Mouse (Mus musculus) heart, postnatal 4 days (tissue): Measurements from ENCODE around the gene Pnma5. TPM values are rescaled to one million over a fixed set of nuclear protein-coding genes. Genes with fewer than 3 reads are reported as not detected.
"Not testable (repeated sequence)": the region's sequence is repeated elsewhere in the genome, so short reads cannot be mapped to it uniquely, and the experiment has no call there.

Experiments used
- DNase-seq: peaks from one replicate; pipeline ENCODE4 v3.0.0; 2021
- total RNA-seq, 2 experiments: library from RNA; stranded (reverse); gene quantifications; 2 replicates each; pipeline ENCODE4 v1.2.3; 2021

The Pnma5 gene
- total RNA-seq: under 1 TPM; 0.14 to 0.19 TPM

DNA sequence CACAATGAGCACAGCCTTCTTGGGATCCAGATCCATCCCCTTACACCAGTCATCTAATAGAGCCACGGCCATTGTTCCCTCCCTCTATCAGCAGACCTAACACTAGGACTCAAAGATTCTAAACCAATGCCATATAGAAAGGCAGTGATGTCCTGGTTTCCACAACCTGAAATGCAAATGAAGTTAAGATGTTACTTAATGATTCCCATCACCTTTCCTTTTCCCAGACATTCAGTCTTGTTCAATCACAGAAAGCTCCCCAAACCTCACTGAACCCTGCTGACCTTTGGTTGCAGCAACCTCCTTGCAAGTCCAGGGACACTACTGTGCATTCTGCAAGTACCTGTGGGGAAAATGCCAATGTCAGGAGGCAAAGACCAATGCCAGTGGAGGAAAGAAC, at the start of gene Pnma5:
Gene Pnma5 (minus strand): TSS at position 101 of the 400 bp plus-strand sequence.
- DNase-seq: no peak

DNA sequence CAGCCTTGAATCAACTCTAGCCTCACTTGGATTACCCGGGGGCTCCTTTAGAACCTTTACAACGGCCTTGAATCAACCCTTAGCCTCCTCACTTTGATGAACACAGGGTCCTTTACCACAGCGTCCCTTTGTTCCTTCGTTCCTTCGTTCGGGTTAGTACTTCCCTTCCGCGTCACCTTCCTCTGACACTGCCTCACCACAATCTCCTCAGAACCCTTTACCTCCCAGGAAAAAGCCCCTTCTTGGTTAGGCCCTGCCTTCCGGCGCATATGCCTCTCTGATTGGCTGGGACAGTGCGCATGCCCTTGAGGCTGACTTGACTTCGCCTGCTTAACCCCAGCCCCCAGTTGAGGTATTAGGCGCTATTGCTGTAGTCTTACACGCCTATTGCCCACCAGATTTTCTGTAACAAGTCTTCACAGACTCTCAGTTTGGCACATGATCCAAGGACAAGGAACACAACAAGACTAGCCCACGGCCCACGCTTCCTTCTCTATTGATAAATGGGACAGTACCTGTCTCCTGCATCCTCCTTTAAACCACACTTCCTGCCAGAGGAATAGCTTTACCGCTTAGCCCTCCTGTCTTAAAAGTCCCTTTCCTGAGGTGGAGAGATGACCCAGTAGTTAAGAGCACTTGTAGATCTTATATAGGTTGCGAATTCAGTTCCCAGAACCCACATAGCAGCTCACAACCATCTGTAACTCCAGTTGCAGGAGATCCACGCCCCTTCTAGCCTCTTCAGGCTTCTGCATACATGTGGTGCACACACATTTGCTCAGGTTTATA, 45.6 kb upstream of the Pnma5 start, which contains the start of gene Xlr4a:
Gene Xlr4a (minus strand): TSS at position 212 of the 789 bp plus-strand sequence.
- not testable (repeated sequence) for DNase-seq

DNA sequence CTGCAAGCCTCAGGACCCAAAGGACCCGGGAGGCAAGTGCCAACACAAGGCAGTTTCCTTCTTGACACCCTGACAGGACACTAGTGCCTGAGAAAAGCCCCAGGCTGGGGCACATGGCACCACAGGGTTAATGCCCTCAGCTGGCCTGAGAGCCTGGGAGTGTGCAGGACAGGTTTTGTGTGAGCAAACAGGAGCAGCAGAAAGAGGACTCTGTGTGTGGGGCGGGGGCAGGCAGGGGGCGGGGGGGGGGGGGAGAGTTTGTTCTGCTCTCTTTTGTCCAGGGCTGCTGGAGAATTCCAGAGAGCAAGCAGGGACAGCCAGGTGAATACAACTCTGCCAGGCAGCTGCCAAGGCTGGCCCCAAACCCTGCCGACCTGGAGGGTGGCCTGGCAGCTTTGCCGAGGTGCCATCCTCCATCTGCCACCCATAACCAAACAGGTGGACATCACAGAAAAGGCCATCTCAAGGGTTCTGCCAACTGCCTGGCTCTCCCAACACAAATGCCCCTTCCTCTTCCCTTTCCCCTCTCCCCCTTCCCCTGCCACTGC, 29.9 kb upstream of the Pnma5 start:
- not testable (repeated sequence) for DNase-seq

DNA sequence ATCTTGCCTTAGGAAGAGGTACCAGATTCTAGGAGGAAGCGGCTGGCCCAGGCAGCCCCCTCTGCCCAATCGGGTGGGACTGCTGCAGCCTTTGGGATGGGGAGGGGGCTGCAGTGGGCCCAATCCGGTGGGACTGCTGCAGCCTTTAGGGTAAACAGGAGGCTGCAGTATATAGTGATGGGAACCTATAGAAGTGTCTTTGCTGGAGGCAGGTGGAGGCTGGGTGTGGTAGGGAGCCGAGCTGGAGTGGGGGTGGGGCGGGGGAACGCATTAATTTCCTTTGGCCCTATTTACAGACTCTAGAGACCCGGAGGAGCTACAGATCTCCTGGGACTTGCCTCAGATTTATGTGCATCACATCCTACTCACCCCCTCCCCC, 27.5 kb upstream of the Pnma5 start, which contains the start of gene Pnma3:
Gene Pnma3 (plus strand): TSS at position 373 of the 379 bp plus-strand sequence.
- no peak for DNase-seq

DNA sequence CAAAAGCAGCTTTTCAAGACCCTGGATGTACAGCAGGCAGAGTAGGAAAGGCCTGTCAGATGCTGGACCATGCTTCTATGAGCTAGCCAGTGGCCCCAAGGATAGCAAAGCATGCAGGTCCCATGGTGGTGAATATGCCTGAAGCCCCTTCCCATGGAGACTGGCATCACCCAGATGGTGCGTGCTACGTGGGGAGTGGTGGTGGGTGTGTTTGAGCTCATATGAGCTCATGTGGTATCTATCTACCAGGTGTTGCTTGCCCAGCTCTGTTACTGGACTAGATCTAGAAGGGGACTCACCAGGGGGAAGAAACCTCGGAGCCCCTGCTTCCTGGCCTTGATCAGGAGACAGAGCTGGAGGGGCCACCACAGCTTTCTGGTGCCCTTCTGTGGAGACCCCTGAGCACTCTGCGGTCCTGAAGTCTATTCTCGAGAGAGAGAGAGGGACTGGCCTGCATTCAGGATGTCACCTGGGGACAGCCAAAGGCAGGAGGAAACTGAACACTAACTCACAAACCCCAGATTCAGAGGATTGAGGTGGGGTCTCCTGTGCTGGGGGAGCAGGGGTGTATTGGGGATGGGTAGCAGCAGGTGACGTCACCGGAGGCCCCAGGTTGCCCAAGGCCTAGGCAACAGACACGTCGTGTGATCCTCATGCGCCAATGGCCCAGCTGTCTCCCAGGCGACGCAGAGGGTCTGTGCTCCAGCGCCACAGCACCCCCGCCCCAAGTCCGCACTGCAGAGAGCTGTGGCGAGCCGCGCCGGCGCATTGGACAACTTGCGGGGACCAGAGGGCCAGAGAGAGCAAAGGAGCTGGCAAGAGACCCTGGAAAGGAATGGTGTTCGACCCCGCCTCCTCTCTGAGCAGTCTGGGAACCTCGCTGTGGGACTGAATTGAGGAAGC, 26.9 kb upstream of the Pnma5 start:
- DNase-seq: no peak

DNA sequence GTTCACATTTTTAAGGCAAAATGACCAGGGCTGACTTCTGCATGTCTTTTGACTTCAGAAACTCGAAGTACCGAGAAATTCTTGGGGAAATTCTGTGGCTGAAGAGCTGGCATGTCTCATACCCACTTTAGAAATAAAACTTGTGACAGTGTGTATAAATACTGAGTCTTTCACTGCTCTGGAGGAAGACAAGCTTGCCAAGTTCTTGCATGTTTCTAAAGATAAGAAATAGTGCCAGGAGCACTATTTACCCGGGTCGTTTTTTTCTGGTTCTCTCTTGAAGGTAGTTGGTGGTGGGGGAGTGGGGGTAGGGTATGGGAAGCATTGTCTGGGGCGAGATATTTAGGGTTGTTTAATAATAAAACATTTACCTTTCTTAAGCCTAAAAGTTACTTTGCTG, 25.4 kb upstream of the Pnma5 start:
- no peak for DNase-seq

DNA sequence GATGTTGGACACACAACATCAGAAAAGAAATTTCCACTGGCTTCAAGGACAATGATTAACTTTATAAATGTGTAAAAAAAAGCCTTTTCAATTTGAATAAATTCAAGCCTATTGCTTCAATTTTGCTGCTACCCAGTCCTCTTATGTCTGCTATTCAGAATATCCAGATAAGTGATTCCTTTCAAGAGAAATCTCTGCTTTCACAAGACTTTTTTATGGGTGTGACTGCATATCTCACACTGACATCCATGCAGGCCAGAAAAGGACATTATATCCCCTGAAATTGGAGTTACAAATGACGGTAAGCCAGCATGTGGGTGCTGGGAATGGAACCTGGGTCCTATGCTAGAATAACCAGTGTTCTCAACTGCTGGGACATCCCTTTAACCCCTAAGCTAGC, 24.6 kb upstream of the Pnma5 start:
- no peak for DNase-seq

DNA sequence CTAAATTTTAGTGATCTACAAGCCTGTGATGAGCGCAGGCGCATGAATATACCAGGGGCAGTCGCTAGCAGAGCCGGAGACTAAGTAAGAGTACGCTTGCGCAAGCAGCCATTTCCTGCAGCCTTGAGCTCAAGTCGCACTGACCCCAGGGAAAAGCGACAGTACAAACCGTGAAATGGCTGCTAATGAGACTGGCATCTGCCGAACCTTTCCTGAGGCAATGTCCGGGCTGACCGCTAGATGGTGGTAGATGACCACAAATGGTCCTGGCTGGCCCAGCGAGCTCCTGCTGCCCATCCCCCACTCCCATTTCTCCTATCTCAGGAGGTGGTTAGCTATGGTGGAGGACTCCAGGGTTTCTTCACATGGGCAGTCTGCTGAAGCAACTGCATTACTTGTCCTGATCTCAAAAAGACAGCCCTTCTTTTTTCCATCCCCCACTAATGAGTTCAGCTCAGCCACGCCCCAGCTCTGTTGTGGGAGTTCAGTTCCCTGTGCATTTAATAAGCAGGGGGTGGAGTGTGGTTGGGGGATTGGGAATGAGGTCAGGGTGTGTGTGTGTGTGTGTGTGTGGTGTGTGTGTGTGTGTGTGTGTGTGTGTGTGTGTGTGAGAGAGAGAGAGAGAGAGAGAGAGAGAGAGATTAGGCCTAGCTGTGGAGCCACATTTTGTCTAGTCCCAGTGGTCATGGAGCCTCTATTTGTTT, 17.1 kb upstream of the Pnma5 start:
- peak; percentile 97 for DNase-seq

DNA sequence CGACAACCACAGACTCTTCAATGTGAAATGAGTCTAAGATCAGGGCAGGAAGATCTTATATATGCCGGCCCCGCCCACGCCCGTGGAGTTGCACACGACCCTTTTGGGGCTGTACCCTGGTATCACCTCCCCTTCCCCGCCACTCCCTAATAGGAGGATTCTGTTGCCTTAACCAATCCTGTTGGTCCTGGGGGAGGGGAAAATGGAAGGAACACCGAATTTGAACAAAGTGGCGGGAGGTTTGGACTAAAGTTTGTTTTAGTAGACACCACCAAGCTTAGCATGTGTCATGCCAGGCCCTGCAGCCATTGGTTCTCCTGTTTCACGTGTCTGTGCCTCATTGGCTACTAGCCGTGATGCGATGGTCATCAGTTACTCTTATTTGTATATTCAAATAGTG, 2.8 kb upstream of the Pnma5 start:
- no peak for DNase-seq

DNA sequence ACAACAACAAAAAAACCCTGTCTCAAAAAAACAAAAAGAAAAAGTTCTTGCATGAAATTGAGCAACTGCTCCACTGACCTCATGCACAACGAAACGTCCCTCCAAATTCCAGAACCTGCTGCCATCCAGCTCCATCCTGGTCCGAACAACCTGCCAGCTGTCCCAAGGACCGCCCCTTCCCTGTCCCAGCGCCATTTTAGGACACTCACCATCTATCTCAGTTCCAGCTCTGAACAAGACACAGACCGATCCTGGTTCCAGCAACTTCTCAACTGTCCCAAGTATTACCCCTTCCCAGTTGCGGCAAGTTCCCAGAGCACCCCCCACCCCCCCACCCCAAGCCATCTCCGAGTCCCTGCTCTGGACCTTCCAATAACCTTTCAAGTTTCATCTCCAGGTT, 1.9 kb upstream of the Pnma5 start:
- DNase-seq: no peak

DNA sequence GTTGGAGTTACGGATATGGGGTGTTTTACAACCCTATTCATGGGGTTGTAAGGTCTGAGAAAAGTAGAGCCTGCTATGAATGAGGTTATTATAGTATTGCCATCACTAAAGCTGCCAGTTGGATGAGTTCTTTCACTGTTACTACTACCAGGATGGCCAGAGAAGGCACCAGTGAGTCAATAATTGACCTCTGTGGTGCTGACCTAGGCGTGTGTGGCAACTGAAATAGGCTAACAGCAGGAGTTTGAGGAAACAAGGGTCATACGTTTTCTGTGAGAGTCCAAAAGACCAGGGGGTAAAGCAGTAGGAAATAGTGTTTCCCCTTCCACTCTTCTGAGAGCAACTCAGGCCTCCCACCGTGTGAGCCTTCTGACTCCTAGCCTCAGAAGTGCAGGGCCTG, 24.1 kb downstream of the Pnma5 start:
- no peak for DNase-seq

DNA sequence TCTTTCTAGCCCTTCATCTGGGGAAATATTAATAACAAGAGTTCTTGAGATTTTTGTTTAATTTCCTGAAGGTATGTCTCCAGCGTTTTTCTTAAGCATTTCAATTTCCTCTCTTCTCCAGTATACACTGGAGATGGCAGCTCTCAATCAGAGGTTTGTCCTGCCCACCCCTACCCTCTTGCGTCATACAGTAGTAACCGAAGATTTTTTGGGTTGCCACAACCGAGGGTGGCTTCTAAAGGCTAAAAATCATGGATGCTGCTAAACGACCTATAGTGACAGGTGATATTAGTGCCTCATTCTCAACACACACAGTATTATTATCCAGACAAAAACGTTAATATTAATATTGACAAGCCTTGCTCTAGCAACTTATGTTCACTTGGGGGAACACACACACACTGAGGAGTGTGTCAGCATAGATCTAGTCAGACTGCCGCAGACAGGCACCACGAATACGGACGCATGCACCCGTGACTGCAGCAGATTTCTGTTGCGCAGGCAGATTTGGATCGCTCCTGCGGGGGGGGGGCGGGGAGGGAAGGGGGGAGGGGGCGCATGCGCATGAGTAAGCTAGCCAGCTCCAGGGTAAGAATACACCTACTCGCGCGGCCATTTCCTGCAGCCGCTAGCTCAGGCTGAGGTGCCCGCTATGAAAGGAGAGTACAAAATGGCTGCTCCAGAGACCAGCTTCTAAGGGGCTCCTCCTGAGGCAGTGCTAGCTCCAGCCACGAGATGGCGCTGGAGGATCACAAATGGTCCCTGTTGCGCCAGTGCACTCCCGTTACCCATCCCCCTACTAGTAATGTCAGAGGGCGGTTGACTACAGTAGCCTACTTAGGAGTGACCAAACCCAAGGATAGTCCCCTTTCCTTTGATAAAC, 29.1 kb downstream of the Pnma5 start:
- DNase-seq: peak; percentile 94

DNA sequence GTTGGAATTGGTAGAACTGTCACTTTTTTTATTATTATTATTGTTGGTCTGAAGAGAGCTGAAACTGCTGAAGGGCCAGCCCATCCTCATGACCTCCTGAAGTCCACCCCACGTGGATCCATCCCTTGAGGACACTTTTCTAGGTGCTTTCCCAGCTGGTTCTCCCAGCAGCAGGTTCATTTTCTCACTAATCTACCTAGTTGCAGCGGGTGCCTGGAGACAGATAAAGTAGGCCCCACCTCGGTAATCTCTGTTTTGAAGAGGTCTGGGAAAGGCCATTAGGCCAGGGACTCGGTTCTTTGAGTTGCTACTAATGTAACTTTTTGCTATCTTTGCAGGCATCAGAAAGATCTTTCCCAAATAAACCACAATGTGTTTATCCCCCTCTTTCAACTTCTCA, 31.2 kb downstream of the Pnma5 start:
- DNase-seq: no peak

DNA sequence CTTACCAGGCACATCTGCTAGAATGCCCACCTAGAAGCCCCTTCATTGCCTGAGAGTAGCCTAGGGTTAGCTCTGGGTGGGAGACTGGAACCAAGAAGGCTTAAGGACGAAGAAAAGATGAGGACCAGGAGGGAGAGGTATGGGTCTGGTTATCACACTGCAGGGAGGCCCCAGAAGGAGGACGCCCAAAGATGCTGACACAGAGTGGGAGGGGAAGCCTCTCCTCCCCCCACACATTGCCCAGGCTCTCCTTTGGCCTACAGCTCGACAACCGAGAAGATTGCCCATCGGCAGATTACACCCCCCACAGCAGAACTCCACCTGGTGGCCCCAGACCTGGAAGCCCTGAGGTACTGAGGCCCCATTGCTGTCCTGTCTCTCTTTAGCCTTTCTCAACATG, 33.8 kb downstream of the Pnma5 start:
- no peak for DNase-seq

DNA sequence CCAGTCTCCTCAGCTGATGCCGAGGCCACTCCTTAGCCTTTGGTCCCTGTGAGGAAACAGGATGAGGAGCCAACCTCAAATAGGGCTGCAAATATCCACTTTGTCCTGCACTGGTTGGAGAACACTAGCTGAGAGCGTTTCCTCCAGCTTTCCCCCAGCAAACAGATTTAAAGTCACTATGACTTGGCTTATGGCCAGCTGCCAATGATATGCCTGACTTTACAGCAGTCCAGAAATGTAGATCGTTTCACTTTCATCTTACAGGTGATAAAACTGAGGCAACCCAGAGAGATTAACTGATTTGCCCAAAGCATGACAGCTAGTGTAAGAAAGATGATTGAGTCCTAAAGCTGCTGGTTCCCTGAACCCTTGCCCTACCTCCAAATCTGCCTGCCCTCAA, 41.4 kb downstream of the Pnma5 start:
- DNase-seq: no peak

DNA sequence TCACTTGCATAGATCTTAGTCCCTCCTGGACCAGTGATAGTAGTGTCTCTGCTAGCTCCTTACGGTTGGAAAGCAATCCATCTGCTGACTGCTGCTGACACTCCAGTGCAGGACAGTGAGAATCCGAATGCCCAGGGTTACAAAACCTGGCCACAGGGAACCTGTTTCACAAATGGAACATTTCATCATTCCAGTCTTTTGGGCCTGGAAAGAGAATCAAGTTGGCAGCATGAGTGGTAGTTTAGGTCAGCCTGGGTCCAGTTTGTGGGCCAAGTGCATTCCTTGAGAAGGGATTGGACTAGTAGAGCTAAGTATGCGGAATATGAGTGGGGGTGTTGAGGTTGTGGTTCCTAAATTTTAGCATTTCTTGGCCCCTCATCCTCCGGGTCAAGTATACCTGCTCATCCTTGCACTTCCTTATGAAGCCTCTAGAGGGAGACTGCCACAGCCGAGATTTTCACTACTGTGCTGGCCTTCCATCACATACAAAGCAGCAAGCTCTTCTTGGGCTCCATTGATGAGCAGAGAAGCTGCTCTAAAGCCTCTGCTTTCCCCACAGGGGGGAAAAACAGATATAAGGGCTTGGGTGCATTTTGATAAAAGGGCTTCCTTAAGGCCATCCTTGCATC, 44.5 kb downstream of the Pnma5 start:
- no peak for DNase-seq

DNA sequence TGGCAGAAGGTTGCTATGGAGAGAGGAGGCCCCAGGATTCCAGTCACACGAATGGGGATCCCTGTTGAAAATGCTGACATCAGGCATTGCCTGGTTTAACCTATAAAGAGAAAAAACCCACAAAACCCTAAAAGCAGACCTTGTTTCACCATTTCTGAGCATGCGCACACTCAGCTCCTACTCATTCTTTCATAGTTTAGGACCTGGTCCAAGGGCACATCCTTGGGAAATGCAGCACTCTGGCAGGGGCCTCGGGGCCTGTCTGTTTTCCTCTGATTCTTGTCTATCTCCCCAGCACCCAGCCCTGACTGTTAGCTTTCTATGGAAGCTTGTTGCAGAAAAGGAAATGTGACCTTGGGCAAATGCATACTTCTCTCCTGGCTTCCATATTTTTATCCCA, 46.3 kb downstream of the Pnma5 start:
- no peak for DNase-seq

DNA sequence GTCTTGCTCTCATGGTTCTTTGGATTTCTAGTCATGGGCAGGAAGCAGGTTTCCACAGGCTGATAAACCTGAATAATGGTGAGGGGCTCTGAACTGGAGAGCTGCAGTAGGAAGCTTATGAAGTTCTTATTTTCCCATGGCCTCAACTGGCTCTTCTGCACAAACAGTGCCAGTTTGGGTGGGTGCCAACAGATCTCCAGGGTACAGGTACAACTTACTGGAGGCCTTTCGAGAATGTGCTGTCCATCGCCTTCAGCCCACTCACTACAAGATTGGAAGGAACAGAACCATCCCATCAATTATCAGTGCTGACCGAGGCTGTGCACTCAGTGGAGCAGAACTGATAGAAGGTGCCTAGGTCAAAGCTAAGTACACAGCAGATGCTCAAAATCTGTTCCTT, 48.5 kb downstream of the Pnma5 start:
- DNase-seq: no peak

DNA sequence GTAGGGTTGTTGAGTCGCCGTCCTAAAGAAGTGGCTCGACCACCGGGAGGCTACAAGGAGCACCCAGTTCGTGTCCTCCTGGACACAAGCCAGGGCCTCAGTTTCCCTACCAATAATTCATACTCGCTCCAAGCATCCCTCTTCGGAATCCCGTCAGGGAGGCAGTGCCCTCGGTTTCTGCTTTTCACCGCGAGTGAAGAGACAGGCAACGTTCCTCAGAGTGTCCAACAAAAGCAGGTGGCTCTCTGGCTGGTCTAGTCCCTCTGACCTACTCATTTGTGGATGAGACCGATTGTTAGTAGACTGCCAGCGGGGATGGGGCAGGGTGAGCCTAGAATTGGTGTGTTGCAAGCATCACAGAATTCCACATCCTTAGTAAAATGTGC, 49.4 kb downstream of the Pnma5 start:
- no peak for DNase-seq

DNA sequence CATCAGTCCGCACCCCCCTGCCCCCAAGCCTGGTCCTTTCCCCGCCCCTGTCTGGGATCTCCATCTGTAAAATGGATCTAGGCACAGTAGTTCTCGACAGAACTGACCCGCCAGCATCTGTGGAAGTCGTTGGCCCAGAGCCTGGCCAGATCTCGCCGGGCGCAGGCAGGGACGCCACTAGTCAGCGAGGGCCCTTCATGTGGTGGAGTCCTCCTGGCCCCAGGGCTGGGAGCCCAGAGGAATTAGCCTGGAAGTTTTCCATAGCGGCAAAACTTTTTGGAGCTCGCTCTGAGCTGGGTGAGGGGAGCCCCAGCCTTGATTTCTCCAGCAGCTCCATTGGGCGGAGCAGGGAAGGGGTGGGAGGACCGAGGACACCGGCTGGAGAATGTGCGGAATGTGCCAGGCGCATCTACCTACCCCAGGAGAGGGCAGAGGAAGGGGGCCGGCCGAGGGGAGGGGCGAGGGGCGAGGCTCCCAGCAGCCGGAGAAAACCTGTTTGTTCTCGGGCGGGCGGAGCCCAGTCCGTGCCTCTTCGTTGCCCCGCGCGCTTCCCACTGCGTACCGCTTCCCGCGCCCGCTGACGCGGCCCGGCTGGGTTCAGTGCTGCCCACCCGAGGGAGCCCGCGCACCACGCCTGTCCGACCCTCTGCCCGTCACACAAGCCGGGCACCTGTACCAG, 49.9 kb downstream of the Pnma5 start, which contains the start of gene Zfp185:
Gene Zfp185 (plus strand): TSS at position 499 of the 679 bp plus-strand sequence.
- peak; percentile 44 for DNase-seq
